Mouse (Mus musculus) erythroblast, embryonic 14.5 days (primary cell): ENCODE data around the gene Eef1a2.

Source experiments
- GATA1 ChIP-seq: IDR thresholded peaks from 2 replicates; pipeline ENCODE4 v1.6.1; 2012; ENCODE audit warnings: low read length, inconsistent platforms, mixed read lengths
- TAL1 ChIP-seq: IDR thresholded peaks from 3 replicates; pipeline ENCODE4 v1.6.1; 2012; ENCODE audit warnings: low read length, inconsistent platforms, mixed read lengths

DNA sequence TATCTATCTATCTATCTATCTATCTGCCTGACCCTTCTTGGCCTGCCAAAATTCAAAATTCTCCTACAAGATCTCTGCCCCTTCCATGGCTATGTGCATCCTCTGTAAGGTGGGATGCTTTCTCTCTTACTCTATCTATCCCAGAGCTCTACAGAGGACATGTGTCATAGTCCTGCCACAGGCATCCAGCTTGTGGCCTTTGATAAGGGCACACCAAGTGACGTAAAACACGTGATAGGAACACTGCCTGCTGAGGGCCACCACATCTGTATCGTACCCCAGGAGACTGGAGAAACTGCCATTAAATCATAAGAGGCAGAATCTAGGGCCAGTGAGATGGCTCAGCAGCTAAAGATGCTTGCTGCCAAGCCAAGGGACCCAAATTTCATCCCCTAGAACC is 41.4 kb downstream of the Eef1a2 start:
- TF ChIP-seq TAL1 (no peak; the same call in 2 of the 3 replicates), GATA1 (no peak)
